Mouse (Mus musculus) embryonic facial prominence, embryonic 11.5 days (tissue): ENCODE results near the gene Rho. TPM values are rescaled to one million over a fixed set of nuclear protein-coding genes. Genes with fewer than 3 reads are reported as not detected.
A peak's percentile ranks its signal among the peaks of the same experiment; 100 is the strongest.

Experiments
- ATAC-seq: fragments of 200-750 bp; cut with Nextera tagmentation; replicated peaks from 2 replicates; pipeline ENCODE4 v1.8.0; 2017; ENCODE audit warnings: low read depth; ENCODE audit not compliant: insufficient number of reproducible peaks, low FRiP score, low TSS enrichment
- DNase-seq: peaks from one replicate; pipeline ENCODE4 v3.0.0-alpha.2; 2015; ENCODE audit warnings: low spot score
- H3K27ac ChIP-seq: fragments of 300-500 bp; sonication (generic); replicated peaks from 2 replicates; pipeline ENCODE4 v1.5.1; 2014; ENCODE audit warnings: mild to moderate bottlenecking, low read depth, low read length, control low read depth
- H3K27me3 ChIP-seq: fragments of 300-500 bp; sonication (generic); 2 replicates; pipeline ENCODE4 v1.6.1; 2014; ENCODE audit warnings: mild to moderate bottlenecking, low read length, moderate library complexity, mixed read lengths; ENCODE audit not compliant: control insufficient read depth, insufficient read depth
- H3K36me3 ChIP-seq: fragments of 300-500 bp; sonication (generic); replicated peaks from 2 replicates; pipeline ENCODE4 v1.6.1; 2014; ENCODE audit warnings: low read depth, mild to moderate bottlenecking, low read length, moderate library complexity, mixed read lengths; ENCODE audit not compliant: control insufficient read depth, insufficient read depth
- H3K4me1 ChIP-seq: fragments of 300-500 bp; sonication (generic); 2 replicates; pipeline ENCODE4 v1.6.1; 2014; ENCODE audit warnings: low read length, mixed read lengths; ENCODE audit not compliant: control insufficient read depth, insufficient read depth
- H3K4me2 ChIP-seq: fragments of 300-500 bp; sonication (generic); 2 replicates; pipeline ENCODE4 v1.6.1; 2014; ENCODE audit warnings: low read depth, mild to moderate bottlenecking, control low read depth, low read length, moderate library complexity
- H3K4me3 ChIP-seq: fragments of 300-500 bp; sonication (generic); 2 replicates; pipeline ENCODE4 v1.5.1; 2014; ENCODE audit warnings: low read depth, low read length, control low read depth
- H3K9ac ChIP-seq: fragments of 300-500 bp; sonication (generic); replicated peaks from 2 replicates; pipeline ENCODE4 v1.6.1; 2014; ENCODE audit warnings: mild to moderate bottlenecking, control low read depth, low read length
- H3K9me3 ChIP-seq: fragments of 300-500 bp; sonication (generic); replicated peaks from 2 replicates; pipeline ENCODE4 v1.6.1; 2016; ENCODE audit warnings: mild to moderate bottlenecking, low read length, inconsistent platforms, mixed read lengths; ENCODE audit not compliant: control insufficient read depth
- WGBS: fragments of 180-500 bp; shearing (Covaris S2); extraction: QIAGEN DNeasy Blood & Tissue Kit; methylation state at CpG from one replicate; pipeline ENCODE4 v1.1.7; 2014; 5-methylcytosine and 5-hydroxymethylcytosine counted together
- polyA plus RNA-seq: library from polyadenylated mRNA; unstranded; fragments of >200 nt; fragmentation: Nextera tagmentation; extraction: Ambion mirVana; gene quantifications from 2 replicates; pipeline ENCODE4 v1.2.1, GENCODE M21; 2014

Gene Rho
- polyA plus RNA-seq, 1 experiment from 2014 or later = 0.14 TPM

- no peak overlapping the region for H3K27ac ChIP-seq
- 90% methylated on average over 8 of the region's 8 CpGs for WGBS
- H3K4me2 ChIP-seq = no peak overlapping the region
- H3K36me3 ChIP-seq = no peaks in the 10 kb centered on the region
- no peaks in the 10 kb centered on the region for H3K4me1 ChIP-seq
- no peaks in the 10 kb centered on the region for H3K27me3 ChIP-seq
- no peak overlapping the region for H3K9ac ChIP-seq
- no peak overlapping the region for H3K4me3 ChIP-seq
- ATAC-seq (no peak), DNase-seq (no peak)
- no peaks in the 10 kb centered on the region for H3K9me3 ChIP-seq
Observed at GRCm38 (mm10) chr6:115935544-115935943, 4.0 kb downstream of the Rho start.

- Histone ChIP-seq H3K4me1 (no peaks in the 10 kb centered on the region), H3K27ac (no peak overlapping the region)
Observed at GRCm38 (mm10) chr6:115938011-115938410, 6.5 kb downstream of the Rho start.

GRCm38 (mm10) chr6:115938798-115939197 is 7.2 kb downstream of the Rho start:
- DNase-seq = no peak
- no peak overlapping the region for H3K9ac ChIP-seq
- H3K9me3 ChIP-seq = no peaks in the 10 kb centered on the region
- H3K27ac ChIP-seq = no peak overlapping the region
- no peaks in the 10 kb centered on the region for H3K4me1 ChIP-seq
- 56% methylated on average over 1 of the region's 1 CpGs for WGBS
- H3K4me2 ChIP-seq = no peak overlapping the region
- no peak overlapping the region for H3K4me3 ChIP-seq
- no peak for ATAC-seq
- no peaks in the 10 kb centered on the region for H3K36me3 ChIP-seq
- H3K27me3 ChIP-seq = no peaks in the 10 kb centered on the region

More at GRCm38 (mm10) chr6:115938011-115938410, 6.5 kb downstream of the Rho start:
- Histone ChIP-seq H3K36me3 (no peaks in the 10 kb centered on the region), H3K9me3 (no peaks in the 10 kb centered on the region), H3K4me2 (no peak overlapping the region), H3K27me3 (no peaks in the 10 kb centered on the region), H3K4me3 (no peak overlapping the region), H3K9ac (no peak overlapping the region)
- no peak for ATAC-seq
- no peak for DNase-seq
- WGBS = 86% methylated on average over 2 of the region's 2 CpGs

GRCm38 (mm10) chr6:115940603-115941002 is 9.1 kb downstream of the Rho start:
- WGBS = 82% methylated on average over 1 of the region's 1 CpGs
- no peak overlapping the region for H3K27ac ChIP-seq
- DNase-seq = no peak
- no peak for ATAC-seq
- H3K4me3 ChIP-seq = no peak overlapping the region
- H3K4me1 ChIP-seq = no peaks in the 10 kb centered on the region
- H3K4me2 ChIP-seq = no peak overlapping the region
- no peaks in the 10 kb centered on the region for H3K9me3 ChIP-seq
- H3K27me3 ChIP-seq = no peaks in the 10 kb centered on the region
- H3K36me3 ChIP-seq = no peaks in the 10 kb centered on the region
- no peak overlapping the region for H3K9ac ChIP-seq

GRCm38 (mm10) chr6:115941128-115941527 is 9.6 kb downstream of the Rho start:
- Histone ChIP-seq H3K9ac (no peak overlapping the region), H3K4me2 (no peak overlapping the region), H3K36me3 (no peaks in the 10 kb centered on the region), H3K4me1 (no peaks in the 10 kb centered on the region), H3K27me3 (no peaks in the 10 kb centered on the region), H3K4me3 (no peak overlapping the region), H3K27ac (no peak overlapping the region), H3K9me3 (no peaks in the 10 kb centered on the region)
- ATAC-seq (no peak), DNase-seq (peak; percentile 26)
- 12% methylated on average over 6 of the region's 12 CpGs for WGBS

- Histone ChIP-seq H3K36me3 (no peaks in the 10 kb centered on the region), H3K27ac (no peak overlapping the region), H3K4me1 (no peaks in the 10 kb centered on the region), H3K9me3 (no peaks in the 10 kb centered on the region), H3K4me2 (no peak overlapping the region), H3K9ac (no peak overlapping the region), H3K4me3 (no peak overlapping the region), H3K27me3 (no peaks in the 10 kb centered on the region)
- DNase-seq (no peak), ATAC-seq (no peak)
- 84% methylated on average over 9 of the region's 9 CpGs for WGBS
Observed at GRCm38 (mm10) chr6:115943498-115944427, 12.2 kb downstream of the Rho start.

GRCm38 (mm10) chr6:115944638-115945037 is 13.1 kb downstream of the Rho start, which contains the start of gene H1foo:
Gene H1foo, plus strand, starts transcription at chr6:115944938.
- Histone ChIP-seq H3K9me3 (no peaks in the 10 kb centered on the region), H3K9ac (no peak within 1 kb of the TSS), H3K27me3 (no peaks in the 10 kb centered on the region), H3K4me1 (no peaks in the 10 kb centered on the region), H3K4me3 (no peak within 1 kb of the TSS), H3K36me3 (no peaks in the 10 kb centered on the region), H3K27ac (no peak within 1 kb of the TSS), H3K4me2 (no peak within 1 kb of the TSS)
- WGBS = 74% methylated on average over 5 of the region's 5 CpGs
- ATAC-seq (no peak), DNase-seq (no peak)

GRCm38 (mm10) chr6:115945633-115946032 is 14.1 kb downstream of the Rho start:
- 81% methylated on average over 8 of the region's 8 CpGs for WGBS
- H3K4me1 ChIP-seq = no peaks in the 10 kb centered on the region

More at GRCm38 (mm10) chr6:115945633-115946032, 14.1 kb downstream of the Rho start:
- H3K27me3 ChIP-seq = no peaks in the 10 kb centered on the region
- no peaks in the 10 kb centered on the region for H3K9me3 ChIP-seq
- ATAC-seq (no peak), DNase-seq (no peak)
- H3K36me3 ChIP-seq = no peaks in the 10 kb centered on the region
- H3K4me2 ChIP-seq = no peak overlapping the region
- H3K9ac ChIP-seq = no peak overlapping the region
- H3K27ac ChIP-seq = no peak overlapping the region
- H3K4me3 ChIP-seq = no peak overlapping the region
